Mouse (Mus musculus): Measurements from ENCODE around the gene Cyp4f17. TPM values are rescaled to one million over a fixed set of nuclear protein-coding genes. Genes with fewer than 3 reads are reported as not detected.
"Not testable (repeated sequence)": the region's sequence is repeated elsewhere in the genome, so short reads cannot be mapped to it uniquely, and the experiment has no call there.

Gene Cyp4f17
- polyA plus RNA-seq, 1 experiment from 2014 or later = 7.5 TPM

GRCm38 (mm10) chr17:32534068-32534467 lies 28.2 kb downstream of the Cyp4f17 start:
- WGBS = 88% methylated on average over 6 of the region's 6 CpGs
- H3K27ac ChIP-seq = no peak overlapping the region

GRCm38 (mm10) chr17:32536051-32536866 lies 30.4 kb downstream of the Cyp4f17 start, which contains the start of gene Cyp4f16:
TSS of gene Cyp4f16 (plus strand) at chr17:32536558.
- Histone ChIP-seq H3K4me3 (peak within 1 kb of the TSS; percentile 46), H3K4me1 (peaks cover 15% of the 10 kb centered on the region), H3K27ac (peak within 1 kb of the TSS; percentile 64; the same call in 1 of the 2 replicates)
- not testable (repeated sequence) for H3K36me3 ChIP-seq (replicated peaks); H3K27me3 ChIP-seq (ENCODE audit: poor library complexity, severe bottlenecking); H3K9me3 ChIP-seq
- DNase-seq (ENCODE audit: extremely low spot score, low spot score) = peak; percentile 56
- WGBS = 17% methylated on average over 5 of the region's 5 CpGs

More at GRCm38 (mm10) chr17:32534068-32534467, 28.2 kb downstream of the Cyp4f17 start:
- H3K9me3 ChIP-seq = no peaks in the 10 kb centered on the region
- H3K4me3 ChIP-seq = no peak overlapping the region
- no peaks in the 10 kb centered on the region for H3K36me3 ChIP-seq (replicated peaks)
- no peak for DNase-seq (ENCODE audit: extremely low spot score, low spot score)
- H3K4me1 ChIP-seq = peaks cover 15% of the 10 kb centered on the region
- no peaks in the 10 kb centered on the region for H3K27me3 ChIP-seq (ENCODE audit: poor library complexity, severe bottlenecking)

- Histone ChIP-seq H3K27ac (peak overlapping the region; percentile 64; the same call in 1 of the 2 replicates), H3K4me3 (peak overlapping the region; percentile 46), H3K36me3 (replicated peaks) (no peaks in the 10 kb centered on the region), H3K9me3 (no peaks in the 10 kb centered on the region), H3K4me1 (peaks cover 15% of the 10 kb centered on the region), H3K27me3 (ENCODE audit: poor library complexity, severe bottlenecking) (no peaks in the 10 kb centered on the region)
- WGBS = 68% methylated on average over 5 of the region's 5 CpGs
- no peak for DNase-seq (ENCODE audit: extremely low spot score, low spot score)
These were observed 31.0 kb downstream of the Cyp4f17 start for GRCm38 (mm10) chr17:32536867-32537250.

- DNase-seq (ENCODE audit: extremely low spot score, low spot score); H3K4me1 ChIP-seq; H3K4me3 ChIP-seq; H3K36me3 ChIP-seq (replicated peaks); H3K27me3 ChIP-seq (ENCODE audit: poor library complexity, severe bottlenecking); H3K27ac ChIP-seq; H3K9me3 ChIP-seq: not testable (repeated sequence)
- 91% methylated on average over 5 of the region's 5 CpGs for WGBS
These were observed 38.9 kb downstream of the Cyp4f17 start for GRCm38 (mm10) chr17:32544792-32545191.

- H3K9me3 ChIP-seq; DNase-seq (ENCODE audit: extremely low spot score, low spot score); H3K36me3 ChIP-seq (replicated peaks); H3K27me3 ChIP-seq (ENCODE audit: poor library complexity, severe bottlenecking): not testable (repeated sequence)
- WGBS = 90% methylated on average over 3 of the region's 3 CpGs
- peaks cover 15% of the 10 kb centered on the region for H3K4me1 ChIP-seq
- peak overlapping the region; percentile 52 for H3K4me3 ChIP-seq
- H3K27ac ChIP-seq = peak overlapping the region; percentile 76; the same call in 1 of the 2 replicates
These were observed 44.5 kb downstream of the Cyp4f17 start for GRCm38 (mm10) chr17:32550377-32550776.

- H3K4me3 ChIP-seq = peak overlapping the region; percentile 52
- no peaks in the 10 kb centered on the region for H3K9me3 ChIP-seq
- H3K4me1 ChIP-seq = peaks cover 15% of the 10 kb centered on the region
- H3K36me3 ChIP-seq (replicated peaks) = no peaks in the 10 kb centered on the region
- WGBS = 12% methylated on average over 20 of the region's 20 CpGs
- peak overlapping the region; percentile 76 for H3K27ac ChIP-seq
- H3K27me3 ChIP-seq (ENCODE audit: poor library complexity, severe bottlenecking) = no peaks in the 10 kb centered on the region
- DNase-seq (ENCODE audit: extremely low spot score, low spot score) = peak; percentile 85
These were observed 45.3 kb downstream of the Cyp4f17 start for GRCm38 (mm10) chr17:32550900-32551770.

GRCm38 (mm10) chr17:32553016-32553415 lies 47.2 kb downstream of the Cyp4f17 start:
- 41% methylated on average over 1 of the region's 1 CpGs for WGBS

GRCm38 (mm10) chr17:32554368-32554767 lies 48.5 kb downstream of the Cyp4f17 start:
- not testable (repeated sequence) for H3K27ac ChIP-seq
- WGBS = 84% methylated on average over 9 of the region's 9 CpGs

More at GRCm38 (mm10) chr17:32553016-32553415, 47.2 kb downstream of the Cyp4f17 start:
- not testable (repeated sequence) for H3K27me3 ChIP-seq (ENCODE audit: poor library complexity, severe bottlenecking); H3K27ac ChIP-seq; H3K9me3 ChIP-seq; DNase-seq (ENCODE audit: extremely low spot score, low spot score); H3K36me3 ChIP-seq (replicated peaks); H3K4me3 ChIP-seq
- H3K4me1 ChIP-seq = peaks cover 15% of the 10 kb centered on the region

GRCm38 (mm10) chr17:32563301-32563700 lies 57.5 kb downstream of the Cyp4f17 start:
- not testable (repeated sequence) for H3K36me3 ChIP-seq (replicated peaks); H3K4me3 ChIP-seq; H3K4me1 ChIP-seq; DNase-seq (ENCODE audit: extremely low spot score, low spot score); H3K27ac ChIP-seq; H3K27me3 ChIP-seq (ENCODE audit: poor library complexity, severe bottlenecking)
- WGBS = 87% methylated on average over 2 of the region's 2 CpGs
- H3K9me3 ChIP-seq = peaks cover 26% of the 10 kb centered on the region

More at GRCm38 (mm10) chr17:32554368-32554767, 48.5 kb downstream of the Cyp4f17 start:
- not testable (repeated sequence) for H3K36me3 ChIP-seq (replicated peaks); DNase-seq (ENCODE audit: extremely low spot score, low spot score); H3K27me3 ChIP-seq (ENCODE audit: poor library complexity, severe bottlenecking); H3K4me3 ChIP-seq; H3K9me3 ChIP-seq
- peaks cover 15% of the 10 kb centered on the region for H3K4me1 ChIP-seq

GRCm38 (mm10) chr17:32573286-32573685 lies 67.4 kb downstream of the Cyp4f17 start:
- H3K4me3 ChIP-seq; H3K4me1 ChIP-seq; H3K36me3 ChIP-seq (replicated peaks); DNase-seq (ENCODE audit: extremely low spot score, low spot score); H3K9me3 ChIP-seq; H3K27ac ChIP-seq; H3K27me3 ChIP-seq (ENCODE audit: poor library complexity, severe bottlenecking): not testable (repeated sequence)
- WGBS = 84% methylated on average over 2 of the region's 2 CpGs

GRCm38 (mm10) chr17:32577496-32578186 lies 71.8 kb downstream of the Cyp4f17 start:
- Histone ChIP-seq H3K4me1 (no peaks in the 10 kb centered on the region), H3K4me3 (no peak overlapping the region), H3K27me3 (ENCODE audit: poor library complexity, severe bottlenecking) (no peaks in the 10 kb centered on the region), H3K27ac (no peak overlapping the region), H3K36me3 (replicated peaks) (no peaks in the 10 kb centered on the region), H3K9me3 (peaks cover 3% of the 10 kb centered on the region; the same call in 1 of the 2 replicates)
- whole genome bisulfite sequencing = 64% methylated on average over 7 of the region's 7 CpGs
- DNase-seq (ENCODE audit: extremely low spot score, low spot score) = no peak
